Mouse (Mus musculus): Measurements from ENCODE around the gene Gpn1.

DNA sequence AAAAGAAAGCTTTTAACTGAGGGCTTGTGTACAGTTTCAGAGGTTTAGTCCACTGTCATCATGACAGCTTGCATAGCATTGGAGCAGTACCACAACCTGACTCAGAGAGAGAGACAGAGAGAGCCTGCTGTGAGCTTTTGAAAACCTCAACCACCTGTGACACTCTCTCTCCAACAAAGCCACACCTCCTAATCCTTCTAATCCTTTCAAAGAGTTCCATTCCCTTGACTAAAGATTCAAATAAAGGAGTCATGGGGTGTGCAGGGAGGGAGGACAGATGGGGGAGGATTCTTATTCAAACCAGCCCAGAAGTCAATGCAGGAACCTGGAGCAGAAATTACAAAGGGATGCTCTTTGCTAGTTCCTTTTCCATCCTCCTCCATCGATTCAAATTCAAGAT, 2.5 kb upstream of the Gpn1 start:
- TF ChIP-seq GATA1 (IDR thresholded peaks at IDR 0.05; ENCODE audit: borderline replicate concordance, low read length) (no peak), CTCF (IDR thresholded peaks at IDR 0.05; ENCODE audit: low read depth, low read length) (no peak), GATA2 (IDR thresholded peaks at IDR 0.05; ENCODE audit: borderline replicate concordance, low read depth, low read length) (no peak), POLR2AphosphoS5 (IDR thresholded peaks at IDR 0.05; ENCODE audit: insufficient replicate concordance, low read depth, low read length) (no peak), TAL1 (conservative IDR thresholded peaks at IDR 0.05; ENCODE audit: low read depth, low read length) (no peak)

Data from G1E (cell line).